Mouse (Mus musculus) midbrain, postnatal 0 days (tissue): ENCODE results near the gene Gipr. TPM values are rescaled to one million over a fixed set of nuclear protein-coding genes. Genes with fewer than 3 reads are reported as not detected.

Source experiments
- ATAC-seq: fragments of 200-750 bp; cut with Nextera tagmentation; 2 replicates; pipeline ENCODE4 v1.8.0; 2017; ENCODE audit warnings: moderate number of reproducible peaks, mild to moderate bottlenecking, moderate TSS enrichment, moderate library complexity; ENCODE audit not compliant: low FRiP score
- DNase-seq: peaks from one replicate; pipeline ENCODE4 v3.0.0-alpha.2; 2015; ENCODE audit warnings: low spot score
- H3K27ac ChIP-seq: fragments of 300-500 bp; sonication (generic); 2 replicates; pipeline ENCODE4 v1.5.1; 2014; ENCODE audit warnings: low read depth, mild to moderate bottlenecking, low read length, mixed read lengths
- H3K27me3 ChIP-seq: fragments of 300-500 bp; sonication (generic); 2 replicates; pipeline ENCODE4 v1.6.1; 2014; ENCODE audit warnings: low read length, control low read depth, mixed read lengths; ENCODE audit not compliant: insufficient read depth
- H3K36me3 ChIP-seq: fragments of 300-500 bp; sonication (generic); 2 replicates; pipeline ENCODE4 v1.6.1; 2014; ENCODE audit warnings: low read length, control low read depth, mixed read lengths; ENCODE audit not compliant: insufficient read depth
- H3K4me1 ChIP-seq: fragments of 300-500 bp; sonication (generic); 2 replicates; pipeline ENCODE4 v1.6.1; 2014; ENCODE audit warnings: mild to moderate bottlenecking, control low read depth, antibody characterized with exemption, low read length, mixed read lengths; ENCODE audit not compliant: insufficient read depth
- H3K4me2 ChIP-seq: fragments of 300-500 bp; sonication (generic); 2 replicates; pipeline ENCODE4 v1.6.1; 2014; ENCODE audit warnings: low read depth, mild to moderate bottlenecking, low read length, mixed read lengths; ENCODE audit not compliant: poor library complexity, severe bottlenecking
- H3K4me3 ChIP-seq: fragments of 300-500 bp; sonication (generic); 2 replicates; pipeline ENCODE4 v1.5.1; 2014; ENCODE audit warnings: low read depth, mild to moderate bottlenecking, low read length, moderate library complexity
- H3K9ac ChIP-seq: fragments of 300-500 bp; sonication (generic); replicated peaks from 2 replicates; pipeline ENCODE4 v1.6.1; 2014; ENCODE audit warnings: mild to moderate bottlenecking, low read length, moderate library complexity, mixed read lengths; ENCODE audit not compliant: poor library complexity, severe bottlenecking
- H3K9me3 ChIP-seq: fragments of 300-500 bp; sonication (generic); 2 replicates; pipeline ENCODE4 v1.6.1; 2016; ENCODE audit warnings: low read length, control low read depth
- CTCF ChIP-seq: IDR thresholded peaks from 2 replicates; pipeline ENCODE4 v1.5.1; 2016; ENCODE audit warnings: antibody characterized with exemption, mild to moderate bottlenecking
- WGBS: fragments of 180-500 bp; shearing (Covaris S2); extraction: QIAGEN DNeasy Blood & Tissue Kit; methylation state at CpG from one replicate; pipeline ENCODE4 v1.1.7; 2014; 5-methylcytosine and 5-hydroxymethylcytosine counted together
- polyA plus RNA-seq: library from polyadenylated mRNA; unstranded; fragments of >200 nt; fragmentation: Nextera tagmentation; extraction: Ambion mirVana; gene quantifications from 2 replicates; pipeline ENCODE4 v1.2.1, GENCODE M21; 2015
- total RNA-seq: library from RNA; depleted of rRNA; stranded (reverse); fragments of >200 nt; gene quantifications from 2 replicates; pipeline ENCODE4 v1.2.3, GENCODE M21; 2014

The Gipr gene
- total and polyA plus RNA-seq, 2 experiments from 2014 or later: 2.3 to 7.4 TPM

GRCm38 (mm10) chr7:19211041-19211675 lies 45.2 kb upstream of the Gipr start:
- no peaks in the 10 kb centered on the region for H3K4me1 ChIP-seq
- no peaks in the 10 kb centered on the region for H3K27me3 ChIP-seq
- H3K27ac ChIP-seq: no peak overlapping the region
- H3K9ac ChIP-seq: no peak overlapping the region
- H3K4me2 ChIP-seq: no peak overlapping the region
- ATAC-seq: no peak
- WGBS: 39% methylated on average over 5 of the region's 5 CpGs
- no peaks in the 10 kb centered on the region for H3K36me3 ChIP-seq
- DNase-seq: no peak
- no peak for TF ChIP-seq CTCF
- H3K4me3 ChIP-seq: no peak overlapping the region
- no peaks in the 10 kb centered on the region for H3K9me3 ChIP-seq

GRCm38 (mm10) chr7:19210010-19210409 lies 44.1 kb upstream of the Gipr start:
- Histone ChIP-seq H3K9ac (no peak overlapping the region), H3K4me2 (no peak overlapping the region), H3K4me1 (no peaks in the 10 kb centered on the region), H3K4me3 (no peak overlapping the region), H3K9me3 (no peaks in the 10 kb centered on the region), H3K36me3 (0 out of 2 replicates have a peak, but pooled peaks cover 4% of the 10 kb centered on the region), H3K27ac (no peak overlapping the region), H3K27me3 (no peaks in the 10 kb centered on the region)
- peak; percentile 54 for TF ChIP-seq CTCF
- DNase-seq (no peak), ATAC-seq (no peak)
- WGBS: 91% methylated on average over 5 of the region's 5 CpGs

- no peak overlapping the region for H3K9ac ChIP-seq
- H3K9me3 ChIP-seq: no peaks in the 10 kb centered on the region
- 0 out of 2 replicates have a peak, but pooled peaks cover 4% of the 10 kb centered on the region for H3K36me3 ChIP-seq
- H3K4me2 ChIP-seq: no peak overlapping the region
- WGBS: 79% methylated on average over 4 of the region's 4 CpGs
- H3K4me3 ChIP-seq: no peak overlapping the region
- ATAC-seq: no peak
- no peaks in the 10 kb centered on the region for H3K27me3 ChIP-seq
- H3K4me1 ChIP-seq: no peaks in the 10 kb centered on the region
- DNase-seq: no peak
- no peak for TF ChIP-seq CTCF
- no peak overlapping the region for H3K27ac ChIP-seq
Measured at GRCm38 (mm10) chr7:19209494-19209893, 43.6 kb upstream of the Gipr start.

GRCm38 (mm10) chr7:19208944-19209472 lies 43.1 kb upstream of the Gipr start:
- no peaks in the 10 kb centered on the region for H3K9me3 ChIP-seq
- H3K27me3 ChIP-seq: no peaks in the 10 kb centered on the region
- 52% methylated on average over 7 of the region's 7 CpGs for WGBS
- peaks cover 8% of the 10 kb centered on the region; the same call in 1 of the 2 replicates for H3K36me3 ChIP-seq
- no peak overlapping the region for H3K27ac ChIP-seq
- peak; percentile 88 for TF ChIP-seq CTCF
- H3K4me2 ChIP-seq: no peak overlapping the region
- no peak for ATAC-seq
- H3K9ac ChIP-seq: no peak overlapping the region
- no peaks in the 10 kb centered on the region for H3K4me1 ChIP-seq
- no peak overlapping the region for H3K4me3 ChIP-seq
- peak; percentile 72 for DNase-seq

DNA sequence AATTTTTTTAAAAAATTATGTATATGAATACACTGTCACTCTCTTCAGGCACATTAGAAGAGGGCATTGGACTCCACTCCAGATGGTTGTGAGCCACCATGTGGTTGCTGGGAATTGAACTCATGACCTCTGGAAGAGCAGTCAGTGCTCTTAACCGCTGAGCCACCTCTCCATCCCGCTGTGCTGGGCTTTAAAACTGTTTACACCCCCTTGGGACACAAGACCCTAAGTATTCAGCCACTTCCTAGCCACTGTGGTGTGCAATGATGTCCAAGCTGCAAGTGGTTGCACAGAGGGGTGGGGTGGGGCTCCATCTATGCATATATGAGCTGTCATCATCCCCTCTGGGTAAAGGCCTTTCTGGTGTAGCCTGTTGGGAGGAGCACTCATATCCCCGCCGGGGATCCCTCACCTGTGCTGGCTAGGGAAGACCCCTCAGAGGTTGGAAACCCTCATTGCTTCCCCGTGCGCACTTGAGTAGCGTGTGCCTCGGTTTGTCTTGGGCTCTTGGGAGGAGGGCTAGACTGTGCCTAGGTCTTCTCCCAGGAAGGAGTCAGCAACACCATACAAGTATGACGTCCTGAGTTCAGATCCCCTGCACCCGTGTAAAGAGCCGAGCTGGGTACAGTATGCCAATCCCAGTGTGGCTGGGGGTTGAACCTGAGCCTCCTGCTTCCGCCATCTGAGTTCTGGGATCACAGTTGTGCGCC lies 42.4 kb upstream of the Gipr start:
- TF ChIP-seq CTCF: no peak
- no peak overlapping the region for H3K9ac ChIP-seq
- no peak overlapping the region for H3K4me3 ChIP-seq
- no peak overlapping the region for H3K4me2 ChIP-seq
- H3K4me1 ChIP-seq: no peaks in the 10 kb centered on the region
- H3K36me3 ChIP-seq: peaks cover 12% of the 10 kb centered on the region; the same call in 1 of the 2 replicates
- WGBS: 85% methylated on average over 13 of the region's 13 CpGs
- H3K9me3 ChIP-seq: no peaks in the 10 kb centered on the region
- ATAC-seq (no peak), DNase-seq (no peak)
- H3K27me3 ChIP-seq: no peaks in the 10 kb centered on the region
- no peak overlapping the region for H3K27ac ChIP-seq
